Mouse (Mus musculus) embryonic facial prominence, embryonic 14.5 days (tissue): ENCODE results near the gene Prmt6. TPM values are rescaled to one million over a fixed set of nuclear protein-coding genes. Genes with fewer than 3 reads are reported as not detected.

Experiments
- polyA plus RNA-seq: library from polyadenylated mRNA; unstranded; fragments of >200 nt; fragmentation: Nextera tagmentation; extraction: Ambion mirVana; gene quantifications from 2 replicates; pipeline ENCODE4 v1.2.1, GENCODE M21; 2014

Gene Prmt6
- polyA plus RNA-seq, 1 experiment from 2014 or later, result 19.3 TPM

Other genes starting within 250 kb of the Prmt6 start
- gene Ntng1, start 107.0 kb downstream of the Prmt6 start, polyA plus RNA-seq, result 3.8 and 6.5 TPM in 2 replicates